Mouse (Mus musculus) midbrain, embryonic 15.5 days (tissue): ENCODE results near the gene Rcl1. TPM values are rescaled to one million over a fixed set of nuclear protein-coding genes. Genes with fewer than 3 reads are reported as not detected.

Experiments used
- ATAC-seq: fragments of 200-750 bp; cut with Nextera tagmentation; replicated peaks from 2 replicates; pipeline ENCODE4 v1.8.0; 2017; ENCODE audit warnings: moderate TSS enrichment
- H3K27ac ChIP-seq: fragments of 300-500 bp; sonication (generic); 2 replicates; pipeline ENCODE4 v1.5.1; 2015; ENCODE audit warnings: mild to moderate bottlenecking, inconsistent platforms
- H3K27me3 ChIP-seq: fragments of 300-500 bp; sonication (generic); replicated peaks from 2 replicates; pipeline ENCODE4 v1.6.1; 2015; ENCODE audit warnings: inconsistent platforms
- H3K36me3 ChIP-seq: fragments of 300-500 bp; sonication (generic); replicated peaks from 2 replicates; pipeline ENCODE4 v1.6.1; 2015; ENCODE audit warnings: inconsistent platforms
- H3K4me1 ChIP-seq: fragments of 300-500 bp; sonication (generic); 2 replicates; pipeline ENCODE4 v1.6.1; 2015; ENCODE audit warnings: inconsistent platforms
- H3K4me2 ChIP-seq: fragments of 300-500 bp; sonication (generic); 2 replicates; pipeline ENCODE4 v1.6.1; 2015; ENCODE audit warnings: inconsistent platforms, mild to moderate bottlenecking, moderate library complexity
- H3K4me3 ChIP-seq: fragments of 300-500 bp; sonication (generic); 2 replicates; pipeline ENCODE4 v1.5.1; 2015; ENCODE audit warnings: mild to moderate bottlenecking, inconsistent platforms
- H3K9ac ChIP-seq: fragments of 300-500 bp; sonication (generic); 2 replicates; pipeline ENCODE4 v1.6.1; 2015; ENCODE audit warnings: mild to moderate bottlenecking, inconsistent platforms
- H3K9me3 ChIP-seq: fragments of 300-500 bp; sonication (generic); 2 replicates; pipeline ENCODE4 v1.6.1; 2016; ENCODE audit warnings: inconsistent platforms
- WGBS: fragments of 180-500 bp; shearing (Covaris S2); methylation state at CpG from one replicate; pipeline ENCODE4 v1.1.7; 2015; ENCODE audit warnings: mixed read lengths; 5-methylcytosine and 5-hydroxymethylcytosine counted together
- polyA plus RNA-seq: library from polyadenylated mRNA; unstranded; fragments of >200 nt; fragmentation: Nextera tagmentation; extraction: Ambion mirVana; gene quantifications from 2 replicates; pipeline ENCODE4 v1.2.1, GENCODE M21; 2015

Gene Rcl1
- polyA plus RNA-seq, 1 experiment from 2014 or later, result 32.8 TPM

- Histone ChIP-seq H3K4me2 (no peak overlapping the region), H3K27ac (no peak overlapping the region), H3K4me3 (no peak overlapping the region), H3K27me3 (no peaks in the 10 kb centered on the region), H3K9ac (no peak overlapping the region), H3K4me1 (no peaks in the 10 kb centered on the region), H3K9me3 (no peaks in the 10 kb centered on the region), H3K36me3 (0 out of 2 replicates have a peak, but pooled peaks cover 2% of the 10 kb centered on the region)
- WGBS, result 94% methylated on average over 13 of the region's 13 CpGs
- no peak for ATAC-seq
Observed at GRCm38 (mm10) chr19:29118196-29118595, 17.0 kb downstream of the Rcl1 start.

- Histone ChIP-seq H3K9ac (no peak overlapping the region), H3K27me3 (no peaks in the 10 kb centered on the region), H3K9me3 (no peaks in the 10 kb centered on the region), H3K36me3 (0 out of 2 replicates have a peak, but pooled peaks cover 2% of the 10 kb centered on the region), H3K4me3 (no peak overlapping the region), H3K4me2 (no peak overlapping the region), H3K27ac (no peak overlapping the region), H3K4me1 (no peaks in the 10 kb centered on the region)
- 94% methylated on average over 6 of the region's 6 CpGs for WGBS
- no peak for ATAC-seq
Observed at GRCm38 (mm10) chr19:29120311-29120710, 19.1 kb downstream of the Rcl1 start.

- 91% methylated on average over 9 of the region's 9 CpGs for WGBS
- Histone ChIP-seq H3K9me3 (no peaks in the 10 kb centered on the region), H3K36me3 (0 out of 2 replicates have a peak, but pooled peaks cover 2% of the 10 kb centered on the region)
Observed at GRCm38 (mm10) chr19:29121394-29121793, 20.2 kb downstream of the Rcl1 start.

GRCm38 (mm10) chr19:29124886-29125585 is 23.9 kb downstream of the Rcl1 start:
- 91% methylated on average over 13 of the region's 13 CpGs for WGBS
- no peak overlapping the region for H3K4me2 ChIP-seq
- no peak for ATAC-seq
- H3K4me1 ChIP-seq, result no peaks in the 10 kb centered on the region
- H3K27ac ChIP-seq, result no peak overlapping the region
- no peak overlapping the region for H3K9ac ChIP-seq
- no peaks in the 10 kb centered on the region for H3K9me3 ChIP-seq
- no peak overlapping the region for H3K4me3 ChIP-seq
- H3K36me3 ChIP-seq, result no peaks in the 10 kb centered on the region
- H3K27me3 ChIP-seq, result no peaks in the 10 kb centered on the region

More at GRCm38 (mm10) chr19:29121394-29121793, 20.2 kb downstream of the Rcl1 start:
- H3K4me2 ChIP-seq, result no peak overlapping the region
- no peak overlapping the region for H3K27ac ChIP-seq
- no peak overlapping the region for H3K9ac ChIP-seq
- H3K4me3 ChIP-seq, result no peak overlapping the region
- no peaks in the 10 kb centered on the region for H3K4me1 ChIP-seq
- ATAC-seq, result no peak
- no peaks in the 10 kb centered on the region for H3K27me3 ChIP-seq

- 96% methylated on average over 12 of the region's 12 CpGs for WGBS
- Histone ChIP-seq H3K27ac (no peak overlapping the region), H3K9me3 (no peaks in the 10 kb centered on the region), H3K4me2 (no peak overlapping the region), H3K36me3 (no peaks in the 10 kb centered on the region), H3K27me3 (no peaks in the 10 kb centered on the region), H3K9ac (no peak overlapping the region), H3K4me3 (no peak overlapping the region), H3K4me1 (no peaks in the 10 kb centered on the region)
- no peak for ATAC-seq
Observed at GRCm38 (mm10) chr19:29126347-29127015, 25.3 kb downstream of the Rcl1 start.

- ATAC-seq, result no peak
- 59% methylated on average over 6 of the region's 6 CpGs for WGBS
- H3K4me3 ChIP-seq, result no peak overlapping the region
Observed at GRCm38 (mm10) chr19:29127331-29127730, 26.2 kb downstream of the Rcl1 start.

GRCm38 (mm10) chr19:29128217-29128616 is 27.0 kb downstream of the Rcl1 start:
- 86% methylated on average over 6 of the region's 6 CpGs for WGBS
- no peak for ATAC-seq
- no peaks in the 10 kb centered on the region for H3K36me3 ChIP-seq

More at GRCm38 (mm10) chr19:29127331-29127730, 26.2 kb downstream of the Rcl1 start:
- H3K27me3 ChIP-seq, result no peaks in the 10 kb centered on the region
- no peaks in the 10 kb centered on the region for H3K9me3 ChIP-seq
- no peaks in the 10 kb centered on the region for H3K36me3 ChIP-seq
- H3K9ac ChIP-seq, result no peak overlapping the region
- no peak overlapping the region for H3K27ac ChIP-seq
- no peaks in the 10 kb centered on the region for H3K4me1 ChIP-seq
- no peak overlapping the region for H3K4me2 ChIP-seq

GRCm38 (mm10) chr19:29129551-29129950 is 28.4 kb downstream of the Rcl1 start:
- H3K4me3 ChIP-seq, result no peak overlapping the region
- no peak overlapping the region for H3K9ac ChIP-seq
- H3K4me2 ChIP-seq, result no peak overlapping the region
- no peaks in the 10 kb centered on the region for H3K27me3 ChIP-seq
- H3K4me1 ChIP-seq, result no peaks in the 10 kb centered on the region
- H3K9me3 ChIP-seq, result no peaks in the 10 kb centered on the region
- 0 out of 2 replicates have a peak, but pooled peaks cover 3% of the 10 kb centered on the region for H3K36me3 ChIP-seq
- H3K27ac ChIP-seq, result no peak overlapping the region
- no peak for ATAC-seq
- 97% methylated on average over 5 of the region's 5 CpGs for WGBS

More at GRCm38 (mm10) chr19:29128217-29128616, 27.0 kb downstream of the Rcl1 start:
- H3K4me3 ChIP-seq, result no peak overlapping the region
- H3K27ac ChIP-seq, result no peak overlapping the region
- no peak overlapping the region for H3K9ac ChIP-seq
- no peaks in the 10 kb centered on the region for H3K4me1 ChIP-seq
- H3K27me3 ChIP-seq, result no peaks in the 10 kb centered on the region
- no peak overlapping the region for H3K4me2 ChIP-seq
- no peaks in the 10 kb centered on the region for H3K9me3 ChIP-seq

GRCm38 (mm10) chr19:29131171-29131570 is 30.0 kb downstream of the Rcl1 start:
- WGBS, result 85% methylated on average over 4 of the region's 4 CpGs

GRCm38 (mm10) chr19:29134293-29134692 is 33.1 kb downstream of the Rcl1 start:
- WGBS, result 85% methylated on average over 11 of the region's 11 CpGs
- Histone ChIP-seq H3K4me2 (no peak overlapping the region), H3K4me3 (no peak overlapping the region), H3K9me3 (no peaks in the 10 kb centered on the region), H3K36me3 (0 out of 2 replicates have a peak, but pooled peaks cover 4% of the 10 kb centered on the region), H3K27ac (no peak overlapping the region), H3K4me1 (no peaks in the 10 kb centered on the region), H3K27me3 (no peaks in the 10 kb centered on the region), H3K9ac (no peak overlapping the region)
- ATAC-seq, result no peak

More at GRCm38 (mm10) chr19:29131171-29131570, 30.0 kb downstream of the Rcl1 start:
- Histone ChIP-seq H3K27me3 (no peaks in the 10 kb centered on the region), H3K4me2 (no peak overlapping the region), H3K27ac (no peak overlapping the region), H3K36me3 (0 out of 2 replicates have a peak, but pooled peaks cover 4% of the 10 kb centered on the region), H3K9ac (no peak overlapping the region), H3K4me3 (no peak overlapping the region), H3K9me3 (no peaks in the 10 kb centered on the region), H3K4me1 (no peaks in the 10 kb centered on the region)
- ATAC-seq, result no peak

- Histone ChIP-seq H3K27ac (no peak overlapping the region), H3K9ac (no peak overlapping the region), H3K27me3 (no peaks in the 10 kb centered on the region), H3K36me3 (0 out of 2 replicates have a peak, but pooled peaks cover 4% of the 10 kb centered on the region), H3K4me1 (no peaks in the 10 kb centered on the region), H3K9me3 (no peaks in the 10 kb centered on the region), H3K4me3 (no peak overlapping the region), H3K4me2 (no peak overlapping the region)
- WGBS, result 90% methylated on average over 11 of the region's 11 CpGs
- ATAC-seq, result no peak
Observed at GRCm38 (mm10) chr19:29135172-29135736, 34.1 kb downstream of the Rcl1 start.

- H3K9me3 ChIP-seq, result no peaks in the 10 kb centered on the region
- H3K4me2 ChIP-seq, result no peak overlapping the region
- 91% methylated on average over 10 of the region's 10 CpGs for WGBS
- H3K4me1 ChIP-seq, result no peaks in the 10 kb centered on the region
- H3K36me3 ChIP-seq, result peaks cover 8% of the 10 kb centered on the region; the same call in 1 of the 2 replicates
- no peak overlapping the region for H3K4me3 ChIP-seq
- H3K27me3 ChIP-seq, result no peaks in the 10 kb centered on the region
- no peak overlapping the region for H3K9ac ChIP-seq
- no peak for ATAC-seq
- H3K27ac ChIP-seq, result no peak overlapping the region
Observed at GRCm38 (mm10) chr19:29138546-29139270, 37.5 kb downstream of the Rcl1 start.
